Comparison of ENCODE assay signal across 23 mouse cellular contexts in genomic region chr9:43667386-43667785, GRCm38 (mm10).
"Had no signal": no experiment of that assay in that cellular context is flagged by ENCODE, and none has a peak within 500 bp of the region (broad histone marks: within the 10 kb centered on the region; RNA-seq: fewer than 3 reads in every experiment).

No protein-coding gene starts in this region.

- ATAC-seq: inflammation-experienced regulatory T-cells, adult 6 months; intestine, postnatal 0 days; midbrain, embryonic 15.5 days had no signal

- H3K4me1 ChIP-seq: limb, embryonic 15.5 days; midbrain, embryonic 12.5 days; midbrain, embryonic 15.5 days; neural tube, embryonic 12.5 days; stomach, embryonic 15.5 days had no signal

- H3K4me3 ChIP-seq: layer of hippocampus, adult 2 months; left cerebral cortex, adult 2 months; limb, embryonic 12.5 days; limb, embryonic 15.5 days; midbrain, embryonic 12.5 days; midbrain, embryonic 15.5 days; neural tube, embryonic 12.5 days; neural tube, embryonic 15.5 days; stomach, embryonic 15.5 days had no signal

- H3K36me3 ChIP-seq: limb, embryonic 12.5 days; limb, embryonic 15.5 days; midbrain, embryonic 12.5 days; midbrain, embryonic 15.5 days; neural tube, embryonic 12.5 days; neural tube, embryonic 15.5 days; stomach, embryonic 15.5 days had no signal

- H3K27me3 ChIP-seq: limb, embryonic 15.5 days; midbrain, embryonic 12.5 days; midbrain, embryonic 15.5 days; neural tube, embryonic 12.5 days; neural tube, embryonic 15.5 days; stomach, embryonic 15.5 days had no signal

- H3K27ac ChIP-seq: kidney, postnatal 0 days; layer of hippocampus, adult 2 months; left cerebral cortex, adult 2 months; limb, embryonic 12.5 days; limb, embryonic 15.5 days; midbrain, embryonic 12.5 days; midbrain, embryonic 15.5 days; neural tube, embryonic 12.5 days; neural tube, embryonic 15.5 days; stomach, embryonic 15.5 days had no signal

- H3K9me3 ChIP-seq: limb, embryonic 12.5 days; limb, embryonic 15.5 days; midbrain, embryonic 12.5 days; midbrain, embryonic 15.5 days; neural tube, embryonic 12.5 days; neural tube, embryonic 15.5 days; stomach, embryonic 15.5 days had no signal

- H3K9ac ChIP-seq: limb, embryonic 12.5 days; limb, embryonic 15.5 days; midbrain, embryonic 12.5 days; midbrain, embryonic 15.5 days; neural tube, embryonic 12.5 days; neural tube, embryonic 15.5 days; stomach, embryonic 15.5 days had no signal

- DNase-seq: kidney, adult 2 months; kidney, postnatal 25 days; layer of hippocampus, adult 9-11 months; left cerebral cortex, postnatal 4 days; lung, adult 2 months; lung, postnatal 14 days; lung, postnatal 4 days; retina, postnatal 1 day; right cerebral cortex, postnatal 25 days; spleen, adult 18-20 months; thymus, postnatal 36 days had no signal

- H3K4me2 ChIP-seq: limb, embryonic 12.5 days; limb, embryonic 15.5 days; midbrain, embryonic 12.5 days; midbrain, embryonic 15.5 days; neural tube, embryonic 12.5 days; neural tube, embryonic 15.5 days; stomach, embryonic 15.5 days had no signal
